9 mouse cellular contexts compared by ENCODE assay signal in the genomic region with DNA sequence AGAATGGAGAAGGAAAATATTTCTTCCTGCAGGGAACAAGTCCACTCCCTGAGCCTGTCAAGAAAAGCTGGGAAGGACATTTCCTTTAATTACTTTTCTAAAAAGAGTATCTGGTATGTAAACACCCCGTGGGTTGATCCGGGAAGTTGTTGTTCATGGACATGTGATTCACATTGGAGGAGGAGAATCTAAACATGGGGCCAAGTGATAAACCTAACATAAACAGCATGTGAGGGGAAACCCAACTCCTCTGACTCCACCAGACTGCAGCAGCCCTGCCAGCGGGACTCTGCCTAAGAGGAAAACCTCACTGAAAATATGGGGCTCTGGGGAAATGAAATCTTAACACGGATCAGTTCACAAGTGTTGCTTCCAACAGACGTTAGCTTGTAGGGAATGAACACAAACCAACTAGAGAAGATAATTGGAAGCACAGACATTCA. TPM values are rescaled to one million over a fixed set of nuclear protein-coding genes. Genes with fewer than 3 reads are reported as not detected.
DNase-seq lines count a peak whose midpoint lies in the region; ATAC-seq and TF ChIP-seq lines count a peak whose summit lies in the region.
"Had no signal": no experiment of that assay in that cellular context is flagged by ENCODE, and none has a peak within 500 bp of the region (broad histone marks: within the 10 kb centered on the region; RNA-seq: fewer than 3 reads in every experiment).

No protein-coding gene starts in this region.

- no peak overlapping the region for H3K9ac ChIP-seq in limb, embryonic 14.5 days (ENCODE audit: low read depth, low read length, severe bottlenecking)

- ATAC-seq in limb, embryonic 14.5 days (ENCODE audit: low FRiP score, low read depth) = peak; percentile 60

- H3K9me3 ChIP-seq in limb, embryonic 14.5 days (ENCODE audit: control insufficient read depth, low read length) = no peaks in the 10 kb centered on the region

- H3K27ac ChIP-seq in gastrocnemius, adult 2 months = peak overlapping the region; percentile 4
- no peak overlapping the region for H3K27ac ChIP-seq in limb, embryonic 14.5 days (replicated peaks; ENCODE audit: low read depth, low read length)

- peak overlapping the region; percentile 68 for H3K4me3 ChIP-seq in gastrocnemius, adult 2 months
- H3K4me3 ChIP-seq in limb, embryonic 14.5 days (replicated peaks; ENCODE audit: low read length) = peak overlapping the region; percentile 40; the same call in 1 of the 2 replicates

- peaks cover 27% of the 10 kb centered on the region for H3K4me1 ChIP-seq in limb, embryonic 14.5 days (ENCODE audit: control insufficient read depth, insufficient read depth, low read length)

- intact Hi-C loops in gastrocnemius, adult 2 months (cut with DNase I) = no loop called here
- intact Hi-C loops in gastrocnemius, postnatal 36 days (cut with DNase I) = no loop called here

- DNase-seq in gastrocnemius, adult 2 months = peak; percentile 61
- DNase-seq in gastrocnemius, postnatal 36 days = no peak
- peak; percentile 31 for DNase-seq in ovary, adult 18-20 months (ENCODE audit: low spot score)
- no peak for DNase-seq in ovary, postnatal 36 days (ENCODE audit: low spot score)
- DNase-seq in limb, embryonic 14.5 days (ENCODE audit: low spot score) = peak; percentile 72
- no peak for DNase-seq in retina, postnatal 1 day
- no peak for DNase-seq in adipocyte (ENCODE audit: low spot score)
- DNase-seq in cerebellum, adult 8-10 months = no peak
- DNase-seq: heart, postnatal 14 days had no signal

- WGBS in limb, embryonic 14.5 days = 15% methylated on average over 5 of the region's 5 CpGs

- no peak for TF ChIP-seq CTCF in gastrocnemius, adult 2 months (IDR thresholded peaks at IDR 0.05)

- H3K27me3 ChIP-seq in limb, embryonic 14.5 days (ENCODE audit: control insufficient read depth, insufficient read depth, low read length) = no peaks in the 10 kb centered on the region; the same call in 1 of the 2 replicates

- no peak for TF ChIP-seq POLR2A in limb, embryonic 14.5 days (IDR thresholded peaks at IDR 0.05; ENCODE audit: borderline replicate concordance, extremely low read depth, insufficient read depth, insufficient read length)

- peak overlapping the region; percentile 55 for H3K4me2 ChIP-seq in limb, embryonic 14.5 days (replicated peaks; ENCODE audit: low read depth, low read length, severe bottlenecking)

- H3K36me3 ChIP-seq in limb, embryonic 14.5 days (ENCODE audit: control insufficient read depth, insufficient read depth, low read length) = no peaks in the 10 kb centered on the region

RNA-seq across cellular contexts. Expression of a gene that starts 2.3 kb away (rescaled TPM):
- 1 to 10 TPM; 3.3 to 7.4 TPM for total RNA-seq in gastrocnemius, adult 2 months (2021)
- total RNA-seq in gastrocnemius, postnatal 36 days (2021) = 1 to 10 TPM; 3.8 TPM
- polyA plus RNA-seq in limb, embryonic 14.5 days (2012; rRNA removed) = 70.8 and 73.4 TPM in 2 replicates
- 58.9 and 63.6 TPM in 2 replicates for polyA plus RNA-seq in limb, embryonic 14.5 days (2014; fragmentation: Nextera tagmentation; extraction: Ambion mirVana)

Comparison
In these comparisons a context has a peak if more than half of its experiments do, and no peak if none do; other contexts are left out.
1. DNase-seq: peak in gastrocnemius, adult 2 months (single experiment), ovary, adult 18-20 months (single experiment) and limb, embryonic 14.5 days (single experiment); none in gastrocnemius, postnatal 36 days (0 of 2), ovary, postnatal 36 days (single experiment), retina, postnatal 1 day (single experiment), adipocyte (single experiment) and cerebellum, adult 8-10 months (single experiment).